Mouse (Mus musculus) heart, postnatal 14 days (tissue): ENCODE results near the gene Arfip1. TPM values are rescaled to one million over a fixed set of nuclear protein-coding genes. Genes with fewer than 3 reads are reported as not detected.

Experiments
- DNase-seq, 2 experiments: peaks; one replicate each; pipeline ENCODE4 v3.0.0; 2021 to 2022
- intact Hi-C: fragments of 180-260 bp; cut with DNase I; formaldehyde crosslinking; loops from one replicate; pipeline ENCODE4 v1.15.1; 2025
- total RNA-seq, 2 experiments: library from RNA; stranded (reverse); gene quantifications; 2 replicates each; pipeline ENCODE4 v1.2.3; 2021

Gene Arfip1
- total RNA-seq, 2 experiments from 2014 or later: 17.8 to 18.9 TPM

- intact Hi-C loops: no loop called here
- DNase-seq: no peak
Measured at GRCm38 (mm10) chr3:84467419-84468110, 114.9 kb downstream of the Arfip1 start.

GRCm38 (mm10) chr3:84465822-84466500, 116.5 kb downstream of the Arfip1 start:
- DNase-seq: no peak
- intact Hi-C loops: no loop called here

DNA sequence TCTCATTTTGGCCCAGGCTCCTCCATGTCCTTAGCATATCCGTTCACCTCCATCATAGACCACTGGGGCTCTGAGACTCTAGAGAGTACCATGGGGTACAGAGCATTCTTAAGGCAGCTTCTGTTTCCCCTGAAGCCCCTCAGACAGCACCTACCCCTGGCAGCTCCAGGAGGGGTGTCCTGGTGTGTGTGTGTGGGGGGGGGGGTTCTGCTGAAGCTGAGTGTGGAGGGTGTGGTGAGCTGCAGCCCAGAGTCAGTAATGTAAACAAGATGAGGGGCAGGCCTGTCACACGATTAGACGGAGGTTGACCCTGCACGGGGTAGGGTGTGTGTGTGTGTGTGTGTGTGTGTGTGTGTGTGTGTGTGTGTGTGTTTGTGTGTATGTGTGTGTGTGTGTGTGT, 120.7 kb downstream of the Arfip1 start:
- no peak for DNase-seq
- intact Hi-C loops: no loop called here

DNA sequence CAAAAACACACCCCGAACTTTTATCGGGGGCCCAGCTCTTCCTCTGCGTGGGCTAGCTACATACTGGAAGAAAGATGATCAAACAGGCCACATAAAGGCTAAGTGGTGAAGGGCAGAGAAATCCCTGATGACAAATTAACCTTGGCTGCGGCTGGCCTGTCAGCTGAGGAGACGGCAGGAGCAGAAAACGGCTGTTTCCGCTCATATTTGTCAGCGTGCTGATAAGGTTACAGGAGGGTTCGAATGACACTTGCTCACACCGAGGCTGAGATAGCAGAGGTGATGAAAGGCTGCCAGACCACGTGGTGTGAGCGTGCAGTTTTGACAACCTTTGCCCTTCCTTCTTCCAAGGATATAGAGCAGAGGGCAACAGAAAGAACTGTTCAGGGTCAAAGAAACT, 121.5 kb downstream of the Arfip1 start:
- DNase-seq: peak in 1 of 2 experiments; percentile 32
- intact Hi-C loops: no loop called here

DNA sequence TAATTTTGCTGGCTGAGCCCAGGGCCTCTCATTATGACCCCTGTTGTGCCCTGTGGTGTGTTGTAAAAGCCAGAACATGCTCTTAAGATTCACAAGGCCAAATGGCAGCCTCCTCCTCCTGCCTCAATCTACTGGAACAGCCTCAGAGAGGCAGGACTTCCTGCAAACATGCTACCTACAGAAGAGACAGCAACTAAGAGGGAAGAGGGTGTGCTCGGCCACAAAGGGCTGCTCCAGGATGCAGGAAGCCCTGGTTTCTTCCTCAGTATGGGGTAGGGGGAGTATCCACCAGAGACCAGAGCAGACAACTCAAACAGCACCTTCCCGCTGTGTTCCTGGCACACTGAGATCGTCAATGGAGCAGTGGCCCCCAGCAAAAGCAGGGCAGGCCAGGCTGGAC, 121.9 kb downstream of the Arfip1 start:
- intact Hi-C loops: no loop called here
- no peak for DNase-seq

DNA sequence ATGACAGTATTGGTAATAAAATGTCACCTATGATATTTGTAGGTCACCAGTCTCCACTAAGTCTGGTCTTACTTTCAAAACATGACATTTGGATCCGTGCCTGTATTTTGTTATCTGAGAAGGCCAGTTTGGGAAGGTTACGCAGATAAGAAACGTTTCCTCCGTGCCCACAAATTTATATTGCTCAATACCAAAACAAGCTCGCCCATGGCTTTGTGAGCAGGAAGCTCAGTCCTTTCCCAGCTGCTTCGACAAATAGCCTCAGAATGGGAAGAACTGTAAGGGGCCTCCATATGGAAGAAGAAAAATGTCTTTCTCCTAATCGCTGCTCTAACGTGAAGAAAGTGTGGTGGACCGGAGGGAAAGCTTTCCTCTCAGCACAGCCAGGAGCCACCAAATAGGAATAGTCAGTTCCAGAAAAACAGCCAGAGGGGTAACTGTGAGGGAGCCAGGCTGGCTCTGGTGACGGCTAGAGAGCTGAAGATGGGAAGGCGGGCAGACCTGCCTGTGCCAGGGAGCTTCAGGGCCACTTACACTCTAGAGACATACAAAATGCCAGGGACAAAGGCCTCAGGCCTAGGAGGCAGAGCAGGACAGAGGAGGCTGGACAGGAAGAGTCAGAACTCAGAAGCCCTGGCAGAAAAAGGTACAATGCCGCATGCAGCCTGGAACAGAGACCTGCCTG, 126.5 kb downstream of the Arfip1 start:
- DNase-seq: no peak
- intact Hi-C loops: no loop called here

DNA sequence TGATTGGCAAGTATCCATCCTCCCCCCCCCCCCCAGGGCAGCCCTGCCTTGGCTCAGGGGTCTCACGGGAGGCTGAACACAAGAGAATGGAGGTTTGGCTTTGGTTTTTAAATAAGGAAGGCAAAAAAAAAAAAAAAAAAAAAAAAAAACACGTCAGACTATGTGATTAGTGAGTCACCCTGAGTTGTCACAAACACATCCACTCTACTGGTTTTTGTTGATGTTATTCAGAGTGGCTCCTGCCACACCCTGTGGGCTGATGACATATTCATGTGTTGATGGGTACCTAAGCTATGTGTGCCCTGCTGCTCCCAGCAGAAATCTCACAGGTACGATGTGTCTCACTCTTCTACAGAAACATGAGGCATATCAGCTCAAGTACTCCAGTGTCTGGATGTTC, 131.8 kb downstream of the Arfip1 start:
- intact Hi-C loops: no loop called here
- no peak for DNase-seq

GRCm38 (mm10) chr3:84449015-84449414, 133.4 kb downstream of the Arfip1 start:
- DNase-seq: no peak
- intact Hi-C loops: loop anchor here (5.0 kb wide), 1 partner anchor 92 kb away; no protein-coding TSS in a partner anchor

DNA sequence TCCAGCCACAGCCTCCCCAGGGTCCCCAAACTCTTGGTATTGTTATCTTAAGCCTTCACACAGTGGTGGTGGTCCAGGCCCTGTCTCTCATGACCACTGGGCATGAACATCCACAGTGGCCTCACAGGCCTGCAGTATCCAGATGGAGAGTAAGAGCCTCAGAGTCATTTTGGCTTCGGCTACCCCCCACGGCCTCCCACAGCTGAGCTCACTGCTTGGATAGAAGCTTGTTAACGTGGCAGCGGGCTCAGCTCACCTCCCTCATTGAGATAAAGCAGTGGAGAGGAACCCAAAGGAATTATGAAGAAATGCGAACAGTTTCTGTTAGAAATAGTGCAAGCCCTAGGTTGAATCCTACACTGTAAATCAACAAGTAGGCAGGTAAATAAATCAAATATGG, 134.6 kb downstream of the Arfip1 start:
- intact Hi-C loops: loop anchor here (5.0 kb wide), 1 partner anchor 91 kb away; no protein-coding TSS in a partner anchor
- DNase-seq: no peak

Other genes with a start within 250 kb of the Arfip1 start
- 1 to 10 TPM in 1 of 2 experiments, under 1 TPM in 1; 0.66 to 1.7 TPM for gene Fhdc1, start 102.2 kb downstream of the Arfip1 start, total RNA-seq
- gene Tigd4, start 10.9 kb upstream of the Arfip1 start, total RNA-seq: under 1 TPM; 0.07 to 0.15 TPM
- 1 to 10 TPM; 2.2 to 2.8 TPM for gene Tmem154, start 83.6 kb upstream of the Arfip1 start, total RNA-seq
- 10 to 100 TPM; 45.8 to 51.6 TPM for gene Fbxw7, start 232.6 kb upstream of the Arfip1 start, total RNA-seq